Mouse (Mus musculus) liver, embryonic 14.5 days (tissue): ENCODE results near the gene Aup1. TPM values are rescaled to one million over a fixed set of nuclear protein-coding genes. Genes with fewer than 3 reads are reported as not detected.

Experiments used
- ATAC-seq: fragments of 200-750 bp; cut with Nextera tagmentation; 2 replicates; pipeline ENCODE4 v1.8.0; 2017; ENCODE audit warnings: moderate number of reproducible peaks, mild to moderate bottlenecking, moderate library complexity; ENCODE audit not compliant: insufficient read depth
- DNase-seq, 3 experiments: peaks; one replicate each; pipeline ENCODE4 v3.0.0-alpha.2; 2012 to 2013; ENCODE audit warnings: low read depth in 3 of 3, low spot score in 3 of 3
- H3K27ac ChIP-seq: fragments of 300-500 bp; sonication (generic); 2 replicates; pipeline ENCODE4 v1.5.1; 2014; ENCODE audit warnings: moderate library complexity, mild to moderate bottlenecking, control low read depth, inconsistent platforms
- H3K27me3 ChIP-seq: fragments of 300-500 bp; sonication (generic); 2 replicates; pipeline ENCODE4 v1.6.1; 2014; ENCODE audit warnings: mild to moderate bottlenecking, low read length, moderate library complexity; ENCODE audit not compliant: control insufficient read depth, insufficient read depth
- H3K36me3 ChIP-seq: fragments of 300-500 bp; sonication (generic); replicated peaks from 2 replicates; pipeline ENCODE4 v1.6.1; 2014; ENCODE audit warnings: low read depth; ENCODE audit not compliant: control insufficient read depth, insufficient read depth
- H3K4me1 ChIP-seq, 2 experiments: fragments of 200-500 bp in 1 of 2; fragments of 300-500 bp in 1 of 2; sonication (generic) in 1 of 2; replicated peaks; 2 replicates each; pipeline ENCODE4 v1.6.1; 2012 to 2014; ENCODE audit warnings: antibody characterized with exemption in 1 of 2, inconsistent platforms in 1 of 2, low read length in 1 of 2; ENCODE audit not compliant: control insufficient read depth in 2 of 2, insufficient read depth in 2 of 2
- H3K4me2 ChIP-seq: fragments of 300-500 bp; sonication (generic); 2 replicates; pipeline ENCODE4 v1.6.1; 2014; ENCODE audit warnings: low read depth, mild to moderate bottlenecking, control low read depth, moderate library complexity
- H3K4me3 ChIP-seq, 2 experiments: fragments of 200-500 bp in 1 of 2; fragments of 300-500 bp in 1 of 2; sonication (generic) in 1 of 2; 2 replicates each; pipeline ENCODE4 v1.5.1; 2012 to 2014; ENCODE audit warnings: low read depth in 2 of 2, low read length in 2 of 2, mild to moderate bottlenecking in 2 of 2, control low read depth in 1 of 2, inconsistent platforms in 1 of 2, moderate library complexity in 1 of 2; ENCODE audit not compliant: insufficient read depth in 1 of 2
- H3K9ac ChIP-seq: fragments of 300-500 bp; sonication (generic); replicated peaks from 2 replicates; pipeline ENCODE4 v1.6.1; 2014; ENCODE audit warnings: mild to moderate bottlenecking, control low read depth, moderate library complexity
- H3K9me3 ChIP-seq: fragments of 300-500 bp; sonication (generic); 2 replicates; pipeline ENCODE4 v1.6.1; 2016; ENCODE audit warnings: low read length, mixed read lengths; ENCODE audit not compliant: control insufficient read depth
- CTCF ChIP-seq: IDR thresholded peaks from 2 replicates; pipeline ENCODE4 v1.5.1; 2016; ENCODE audit warnings: antibody characterized with exemption, low read depth, control low read depth
- EP300 ChIP-seq: IDR thresholded peaks from 2 replicates; pipeline ENCODE4 v1.6.1; 2016; ENCODE audit warnings: antibody characterized with exemption, low read depth
- WGBS: fragments of 180-500 bp; shearing (Covaris S2); extraction: QIAGEN DNeasy Blood & Tissue Kit; methylation state at CpG from one replicate; pipeline ENCODE4 v1.1.7; 2014; ENCODE audit not compliant: insufficient replicate concordance; 5-methylcytosine and 5-hydroxymethylcytosine counted together
- polyA plus RNA-seq, 2 experiments: library from polyadenylated mRNA; depleted of rRNA in 1 of 2; stranded (reverse) in 1 of 2; unstranded in 1 of 2; fragments of >200 nt; fragmentation: Nextera tagmentation in 1 of 2; extraction: Ambion mirVana in 1 of 2; gene quantifications; 2 replicates each; pipeline versions ENCODE4 v1.2.1 to v1.2.3; 2012 to 2014

Gene Aup1
- polyA plus RNA-seq, 2 experiments: 128 to 172 TPM

GRCm38 (mm10) chr6:83078324-83078858, 24.1 kb downstream of the Aup1 start:
- peak overlapping the region; percentile 92 for H3K9ac ChIP-seq
- WGBS: under 1% methylated on average over 46 of the region's 46 CpGs
- peak overlapping the region; percentile 84 for H3K27ac ChIP-seq
- peak; percentile 91 for ATAC-seq
- H3K4me2 ChIP-seq: peak overlapping the region; percentile 84
- H3K27me3 ChIP-seq: peaks cover 32% of the 10 kb centered on the region
- peak; percentile 95 for DNase-seq
- H3K36me3 ChIP-seq: peaks cover 6% of the 10 kb centered on the region
- H3K4me1 ChIP-seq: peaks cover 8% of the 10 kb centered on the region in 2 experiments
- H3K9me3 ChIP-seq: no peaks in the 10 kb centered on the region
- peak overlapping the region; percentile 92 to 96 for H3K4me3 ChIP-seq
- no peak for TF ChIP-seq EP300
- TF ChIP-seq CTCF: peak; percentile 72

- H3K4me2 ChIP-seq: peak overlapping the region; percentile 8; the same call in 1 of the 2 replicates
- TF ChIP-seq EP300 (no peak), CTCF (no peak)
- peaks cover 6% of the 10 kb centered on the region for H3K36me3 ChIP-seq
- WGBS: 81% methylated on average over 5 of the region's 5 CpGs
- no peak for ATAC-seq
- H3K27me3 ChIP-seq: peaks cover 33% of the 10 kb centered on the region
- no peaks in the 10 kb centered on the region for H3K9me3 ChIP-seq
- no peak overlapping the region for H3K27ac ChIP-seq
- H3K4me1 ChIP-seq: peaks cover 8% of the 10 kb centered on the region in 2 experiments
- no peak for DNase-seq
- no peak overlapping the region for H3K4me3 ChIP-seq
- no peak overlapping the region; the same call in 1 of the 2 replicates for H3K9ac ChIP-seq
These were observed 25.9 kb downstream of the Aup1 start for GRCm38 (mm10) chr6:83080210-83080609.

DNA sequence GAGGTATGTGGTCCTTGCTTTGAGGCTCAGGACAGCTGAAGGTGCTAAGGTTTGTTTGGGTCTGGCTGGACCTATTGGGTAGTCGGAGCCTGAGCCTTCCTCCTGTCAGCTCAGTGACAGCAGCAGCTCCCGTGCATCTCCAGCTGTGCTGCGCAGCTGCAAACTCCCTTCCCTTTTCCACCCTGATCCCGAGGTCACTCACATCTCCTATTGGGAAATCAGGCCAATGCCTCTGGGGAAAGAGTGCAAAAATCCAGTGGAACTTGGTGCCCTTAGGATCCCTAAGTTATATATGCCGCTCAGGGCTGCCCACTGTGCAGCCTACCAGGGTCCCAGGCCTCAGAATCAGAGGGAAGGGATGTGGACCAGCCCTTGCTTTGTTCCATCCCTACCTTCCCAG, 29.2 kb downstream of the Aup1 start:
- Histone ChIP-seq H3K27ac (no peak overlapping the region), H3K9ac (no peak overlapping the region), H3K36me3 (peaks cover 6% of the 10 kb centered on the region), H3K4me2 (no peak overlapping the region), H3K4me1 (peaks cover 8% of the 10 kb centered on the region in 2 experiments), H3K27me3 (peaks cover 51% of the 10 kb centered on the region), H3K4me3 (no peak overlapping the region), H3K9me3 (no peaks in the 10 kb centered on the region)
- TF ChIP-seq CTCF: no peak
- no peak for TF ChIP-seq EP300
- DNase-seq (no peak), ATAC-seq (no peak)
- WGBS: 39% methylated on average over 5 of the region's 5 CpGs

- Histone ChIP-seq H3K27me3 (peaks cover 58% of the 10 kb centered on the region), H3K27ac (no peak overlapping the region), H3K9me3 (no peaks in the 10 kb centered on the region), H3K4me2 (no peak overlapping the region), H3K36me3 (peaks cover 6% of the 10 kb centered on the region), H3K9ac (no peak overlapping the region; the same call in 1 of the 2 replicates), H3K4me3 (no peak overlapping the region), H3K4me1 (peaks cover 0 to 3% of the 10 kb centered on the region in 2 experiments)
- DNase-seq (no peak), ATAC-seq (no peak)
- no peak for TF ChIP-seq CTCF
- no peak for TF ChIP-seq EP300
- WGBS: 15% methylated on average over 6 of the region's 6 CpGs
These were observed 30.2 kb downstream of the Aup1 start for GRCm38 (mm10) chr6:83084477-83084876.

DNA sequence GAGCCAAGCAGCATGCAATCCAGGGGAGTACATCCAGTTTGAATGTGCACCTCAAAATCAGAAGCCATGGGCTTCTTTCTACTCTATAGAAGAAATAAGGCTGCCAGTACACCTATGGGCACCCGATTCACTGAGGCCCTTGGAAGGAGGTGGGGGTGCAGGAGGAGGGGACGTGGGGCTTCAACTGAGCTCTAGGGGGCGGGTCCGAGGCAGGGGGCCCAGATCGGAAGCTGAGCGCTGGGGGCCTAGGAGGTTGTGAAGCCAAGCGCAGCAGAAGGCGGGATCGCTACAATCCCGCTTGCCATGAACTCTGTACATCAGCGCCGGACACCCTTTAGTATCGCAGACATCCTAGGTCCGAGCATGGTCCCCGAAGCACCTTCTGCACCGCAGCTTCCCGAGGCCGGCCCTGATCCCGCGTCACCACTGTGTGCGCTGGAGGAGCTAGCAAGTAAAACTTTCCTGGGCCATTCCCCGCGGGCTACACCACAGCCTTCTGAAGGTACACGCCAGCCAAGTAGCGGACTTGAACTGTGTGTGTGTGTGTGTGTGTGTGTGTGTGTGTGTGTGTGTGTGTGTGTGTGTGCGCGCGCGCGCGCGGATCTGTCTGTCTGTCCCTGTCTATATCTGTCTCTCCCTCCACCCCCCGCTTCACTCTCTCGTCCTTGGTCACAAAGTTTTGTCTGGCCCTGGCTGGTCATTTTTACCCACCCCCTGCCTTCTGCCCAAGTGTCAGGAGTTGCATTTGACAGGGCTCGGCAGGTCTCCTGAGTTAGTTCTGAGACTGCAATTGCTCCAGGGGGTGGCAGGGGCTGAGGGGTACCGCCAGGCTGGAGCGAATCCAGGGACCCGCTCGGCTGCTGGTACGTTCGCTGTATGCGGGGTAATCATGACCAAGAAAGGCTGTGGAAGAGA, 32.1 kb downstream of the Aup1 start, which contains the start of gene Lbx2:
Lbx2 (plus strand) TSS at position 247 of the 915 bp plus-strand sequence.
- Histone ChIP-seq H3K9ac (no peak within 1 kb of the TSS), H3K9me3 (no peaks in the 10 kb centered on the region), H3K27me3 (peaks cover 63% of the 10 kb centered on the region), H3K36me3 (no peaks in the 10 kb centered on the region), H3K4me1 (no peaks in the 10 kb centered on the region; a peak in 1 of 4 replicates), H3K4me2 (peak within 1 kb of the TSS; percentile 38), H3K27ac (no peak within 1 kb of the TSS), H3K4me3 (peak within 1 kb of the TSS in 1 of 2 experiments; percentile 2; a peak in 1 of 4 replicates)
- DNase-seq (no peak), ATAC-seq (no peak)
- TF ChIP-seq EP300 (no peak), CTCF (no peak)
- 2% methylated on average over 42 of the region's 42 CpGs for WGBS
